Mouse (Mus musculus): Measurements from ENCODE around the gene Olfr894.

DNA sequence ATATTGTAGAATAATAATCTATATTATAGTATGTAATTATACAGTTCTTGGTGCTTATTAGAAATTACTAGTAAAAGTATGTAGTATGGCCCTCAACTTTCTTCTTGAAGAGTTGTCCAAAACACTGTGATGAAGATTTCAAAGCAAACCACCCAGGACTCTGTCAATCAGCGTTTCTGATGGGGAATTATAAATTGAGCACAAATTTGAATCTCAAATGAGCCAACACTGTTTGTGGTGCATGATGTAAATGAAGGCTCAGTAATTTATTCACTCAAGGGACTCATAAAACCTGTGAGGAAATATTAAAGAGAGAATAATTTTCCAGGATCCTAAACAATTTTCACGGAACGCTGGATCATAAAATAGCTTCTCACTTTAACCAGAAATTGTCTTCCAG lies 9.8 kb upstream of the Olfr894 start, which contains the start of gene Olfr893:
- no peak for TF ChIP-seq EP300 (IDR thresholded peaks at IDR 0.05; ENCODE audit: low read depth)
- no peak for TF ChIP-seq CTCF (IDR thresholded peaks at IDR 0.05; ENCODE audit: low read depth)

All from heart, postnatal 0 days (tissue).